Mouse (Mus musculus) kidney, embryonic 14.5 days (tissue): Measurements from ENCODE around the gene Slc16a12. TPM values are rescaled to one million over a fixed set of nuclear protein-coding genes. Genes with fewer than 3 reads are reported as not detected.
"Not testable (repeated sequence)": the region's sequence is repeated elsewhere in the genome, so short reads cannot be mapped to it uniquely, and the experiment has no call there.

Experiments
- ATAC-seq: fragments of 200-750 bp; cut with Nextera tagmentation; 2 replicates; pipeline ENCODE4 v1.8.0; 2017; ENCODE audit warnings: moderate number of reproducible peaks, mild to moderate bottlenecking, moderate TSS enrichment, moderate library complexity; ENCODE audit not compliant: low FRiP score, low TSS enrichment
- H3K27ac ChIP-seq: fragments of 300-500 bp; sonication (generic); 2 replicates; pipeline ENCODE4 v1.5.1; 2014; ENCODE audit warnings: low read depth, mild to moderate bottlenecking, low read length, moderate library complexity, mixed read lengths
- H3K27me3 ChIP-seq: fragments of 300-500 bp; sonication (generic); 2 replicates; pipeline ENCODE4 v1.6.1; 2014; ENCODE audit warnings: mild to moderate bottlenecking, low read length; ENCODE audit not compliant: control insufficient read depth, insufficient read depth
- H3K36me3 ChIP-seq: fragments of 300-500 bp; sonication (generic); 2 replicates; pipeline ENCODE4 v1.6.1; 2014; ENCODE audit warnings: low read length, mixed read lengths; ENCODE audit not compliant: control insufficient read depth, insufficient read depth
- H3K4me1 ChIP-seq: fragments of 300-500 bp; sonication (generic); 2 replicates; pipeline ENCODE4 v1.6.1; 2014; ENCODE audit warnings: low read length, mixed read lengths; ENCODE audit not compliant: control insufficient read depth, insufficient read depth
- H3K4me2 ChIP-seq: fragments of 300-500 bp; sonication (generic); replicated peaks from 2 replicates; pipeline ENCODE4 v1.6.1; 2014; ENCODE audit warnings: low read depth, mild to moderate bottlenecking, low read length
- H3K4me3 ChIP-seq: fragments of 300-500 bp; sonication (generic); 2 replicates; pipeline ENCODE4 v1.5.1; 2014; ENCODE audit warnings: mild to moderate bottlenecking, low read length
- H3K9ac ChIP-seq: fragments of 300-500 bp; sonication (generic); 2 replicates; pipeline ENCODE4 v1.6.1; 2014; ENCODE audit warnings: low read depth, mild to moderate bottlenecking, low read length, moderate library complexity
- H3K9me3 ChIP-seq: fragments of 300-500 bp; sonication (generic); 2 replicates; pipeline ENCODE4 v1.6.1; 2016; ENCODE audit warnings: low read length; ENCODE audit not compliant: control insufficient read depth
- WGBS: fragments of 180-500 bp; shearing (Covaris S2); extraction: QIAGEN DNeasy Blood & Tissue Kit; methylation state at CpG from one replicate; pipeline ENCODE4 v1.1.7; 2014; 5-methylcytosine and 5-hydroxymethylcytosine counted together
- polyA plus RNA-seq: library from polyadenylated mRNA; unstranded; fragments of >200 nt; fragmentation: Nextera tagmentation; extraction: Ambion mirVana; gene quantifications from 2 replicates; pipeline ENCODE4 v1.2.1, GENCODE M21; 2014

The Slc16a12 gene
- polyA plus RNA-seq, 1 experiment from 2014 or later, result 7.4 TPM

DNA sequence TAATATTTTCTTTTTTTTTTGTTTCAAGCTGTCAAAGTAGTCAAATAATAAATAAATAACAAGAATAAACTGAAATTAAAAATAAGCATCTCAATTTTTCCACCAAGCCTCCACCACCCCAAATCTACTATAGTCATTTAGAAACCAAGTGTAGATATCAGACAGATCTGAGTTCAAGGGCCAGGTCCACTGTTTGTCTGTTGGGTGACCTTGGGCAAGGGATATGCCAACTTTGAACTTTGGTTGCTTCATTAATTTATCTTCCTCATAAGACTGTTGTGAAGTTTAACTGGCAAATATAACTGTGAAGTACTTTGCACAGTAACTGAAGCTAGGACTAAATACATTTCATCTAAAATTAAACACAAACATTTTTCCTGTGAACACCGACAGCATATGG lies 8.6 kb upstream of the Slc16a12 start:
- H3K27ac ChIP-seq, result no peak overlapping the region
- no peaks in the 10 kb centered on the region for H3K27me3 ChIP-seq
- WGBS, result 84% methylated on average over 1 of the region's 1 CpGs
- H3K36me3 ChIP-seq, result no peaks in the 10 kb centered on the region
- no peak for ATAC-seq
- no peaks in the 10 kb centered on the region for H3K4me1 ChIP-seq
- H3K4me2 ChIP-seq, result no peak overlapping the region
- no peak overlapping the region for H3K4me3 ChIP-seq
- no peaks in the 10 kb centered on the region for H3K9me3 ChIP-seq
- no peak overlapping the region for H3K9ac ChIP-seq

- 15% methylated on average over 5 of the region's 5 CpGs for WGBS
- no peak overlapping the region for H3K4me2 ChIP-seq
- H3K36me3 ChIP-seq, result no peaks in the 10 kb centered on the region
- no peak overlapping the region for H3K9ac ChIP-seq
- no peak overlapping the region for H3K27ac ChIP-seq
- H3K9me3 ChIP-seq, result no peaks in the 10 kb centered on the region
- no peaks in the 10 kb centered on the region for H3K27me3 ChIP-seq
- no peak for ATAC-seq
- no peak overlapping the region for H3K4me3 ChIP-seq
- H3K4me1 ChIP-seq, result no peaks in the 10 kb centered on the region
Observed at GRCm38 (mm10) chr19:34753243-34753642, 6.2 kb upstream of the Slc16a12 start.

DNA sequence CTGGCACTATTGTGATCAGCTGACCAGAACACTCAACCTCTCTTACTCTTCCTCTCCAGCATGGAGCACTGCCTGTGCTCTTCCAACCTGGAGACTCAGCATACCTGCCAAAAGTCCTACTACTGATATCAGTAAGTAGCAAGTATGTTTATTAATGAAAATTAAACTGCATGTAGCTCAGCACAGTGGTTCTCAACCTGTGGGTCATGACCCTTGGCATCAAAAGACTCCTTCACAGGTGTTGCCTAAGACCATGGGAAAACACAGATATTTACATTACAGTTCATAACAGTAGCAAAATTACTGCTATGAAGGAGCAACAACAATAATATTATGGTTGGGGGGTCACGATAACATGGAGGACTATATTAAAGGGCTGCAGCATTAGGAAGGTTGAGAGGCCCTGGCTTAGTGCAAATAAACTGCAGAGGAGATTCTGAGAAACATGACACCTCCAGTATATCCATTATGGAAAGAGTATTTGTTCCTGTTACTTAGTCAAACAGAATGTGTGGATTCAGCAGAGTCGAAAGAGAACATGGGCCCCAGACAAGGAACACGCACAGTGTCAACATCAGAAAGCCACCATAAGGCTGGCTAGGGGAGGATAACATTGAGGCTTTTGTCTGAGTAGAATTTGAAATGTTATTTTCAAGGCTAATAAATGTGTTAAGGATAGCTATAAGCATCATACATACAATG lies 5.5 kb upstream of the Slc16a12 start:
- WGBS, result 54% methylated on average over 3 of the region's 3 CpGs
- ATAC-seq, result no peak
- Histone ChIP-seq H3K4me1 (no peaks in the 10 kb centered on the region), H3K36me3 (no peaks in the 10 kb centered on the region), H3K9me3 (no peaks in the 10 kb centered on the region), H3K4me2 (no peak overlapping the region), H3K27ac (no peak overlapping the region), H3K27me3 (no peaks in the 10 kb centered on the region), H3K9ac (no peak overlapping the region), H3K4me3 (no peak overlapping the region)

DNA sequence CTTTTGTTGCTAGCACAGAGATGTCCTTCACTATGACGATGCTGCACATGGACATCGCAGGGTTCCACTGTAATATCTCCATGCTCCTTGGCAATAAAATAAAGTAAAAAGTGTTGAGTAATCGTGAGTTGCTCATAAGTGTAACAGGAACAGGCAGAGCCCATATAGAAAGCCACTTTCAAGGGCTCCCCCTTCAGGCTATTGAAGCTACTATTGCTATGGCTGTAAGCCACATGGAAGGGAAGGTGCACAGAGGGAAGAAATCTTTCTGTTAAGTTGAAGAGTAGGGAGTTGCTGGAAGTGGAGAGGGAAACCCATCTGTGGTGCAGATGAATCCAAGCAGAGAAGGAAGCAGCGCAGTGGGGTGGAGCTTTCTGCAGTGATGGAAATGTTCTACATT lies 4.1 kb upstream of the Slc16a12 start:
- no peaks in the 10 kb centered on the region for H3K36me3 ChIP-seq
- WGBS, result 83% methylated on average over 4 of the region's 4 CpGs
- no peaks in the 10 kb centered on the region for H3K27me3 ChIP-seq
- no peak overlapping the region for H3K4me3 ChIP-seq
- H3K4me1 ChIP-seq, result no peaks in the 10 kb centered on the region
- H3K4me2 ChIP-seq, result no peak overlapping the region
- ATAC-seq, result no peak
- no peaks in the 10 kb centered on the region for H3K9me3 ChIP-seq
- H3K27ac ChIP-seq, result no peak overlapping the region
- H3K9ac ChIP-seq, result no peak overlapping the region

DNA sequence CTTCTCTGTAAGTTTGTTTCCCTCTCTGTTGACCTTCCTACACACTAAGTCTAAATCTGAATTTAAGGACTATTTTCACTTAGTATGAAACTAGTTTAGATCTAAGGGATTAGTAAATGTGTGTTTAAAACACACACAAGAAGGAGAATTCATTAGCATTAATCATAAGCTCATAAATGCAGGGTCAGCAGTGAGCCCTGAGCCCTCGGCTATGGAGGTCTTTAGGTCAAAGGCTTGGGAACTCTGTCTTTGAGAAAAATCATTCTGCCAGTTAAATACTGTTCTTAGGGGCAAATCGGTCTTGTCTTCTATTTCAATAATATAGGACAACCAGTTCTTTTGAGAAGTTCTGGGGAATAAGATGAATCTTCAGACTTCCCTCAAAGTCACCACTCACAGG lies 1.9 kb upstream of the Slc16a12 start:
- no peaks in the 10 kb centered on the region for H3K4me1 ChIP-seq
- H3K4me3 ChIP-seq, result no peak overlapping the region
- no peaks in the 10 kb centered on the region for H3K9me3 ChIP-seq
- H3K27me3 ChIP-seq, result peaks cover 5% of the 10 kb centered on the region; the same call in 1 of the 2 replicates
- H3K36me3 ChIP-seq, result no peaks in the 10 kb centered on the region
- no peak overlapping the region for H3K9ac ChIP-seq
- 34% methylated on average over 2 of the region's 2 CpGs for WGBS
- ATAC-seq, result no peak
- H3K4me2 ChIP-seq, result no peak overlapping the region
- H3K27ac ChIP-seq, result no peak overlapping the region

- not testable (repeated sequence) for H3K27ac ChIP-seq, H3K4me2 ChIP-seq, H3K4me1 ChIP-seq, H3K27me3 ChIP-seq, H3K36me3 ChIP-seq, H3K9me3 ChIP-seq, H3K9ac ChIP-seq, H3K4me3 ChIP-seq, ATAC-seq
- WGBS, result 93% methylated on average over 6 of the region's 6 CpGs
Observed at GRCm38 (mm10) chr19:34747969-34748368, 880 bp upstream of the Slc16a12 start.

GRCm38 (mm10) chr19:34746201-34746600 lies 888 bp downstream of the Slc16a12 start:
- no peak; the same call in 1 of the 2 replicates for ATAC-seq
- 11% methylated on average over 9 of the region's 9 CpGs for WGBS
- H3K27me3 ChIP-seq, result peaks cover 5% of the 10 kb centered on the region; the same call in 1 of the 2 replicates
- H3K36me3 ChIP-seq, result no peaks in the 10 kb centered on the region
- H3K9ac ChIP-seq, result no peak overlapping the region; the same call in 1 of the 2 replicates
- H3K4me2 ChIP-seq, result peak overlapping the region; percentile 99
- no peak overlapping the region; the same call in 1 of the 2 replicates for H3K27ac ChIP-seq
- no peaks in the 10 kb centered on the region for H3K4me1 ChIP-seq
- peak overlapping the region; percentile 67 for H3K4me3 ChIP-seq
- H3K9me3 ChIP-seq, result no peaks in the 10 kb centered on the region

- WGBS, result 62% methylated on average over 8 of the region's 8 CpGs
- ATAC-seq, result no peak
- no peaks in the 10 kb centered on the region for H3K36me3 ChIP-seq
- H3K4me3 ChIP-seq, result no peak overlapping the region
- no peaks in the 10 kb centered on the region for H3K9me3 ChIP-seq
- no peak overlapping the region for H3K27ac ChIP-seq
- no peaks in the 10 kb centered on the region for H3K4me1 ChIP-seq
- H3K4me2 ChIP-seq, result no peak overlapping the region
- H3K27me3 ChIP-seq, result peaks cover 5% of the 10 kb centered on the region; the same call in 1 of the 2 replicates
- no peak overlapping the region for H3K9ac ChIP-seq
Observed at GRCm38 (mm10) chr19:34745012-34745411, 2.1 kb downstream of the Slc16a12 start.

DNA sequence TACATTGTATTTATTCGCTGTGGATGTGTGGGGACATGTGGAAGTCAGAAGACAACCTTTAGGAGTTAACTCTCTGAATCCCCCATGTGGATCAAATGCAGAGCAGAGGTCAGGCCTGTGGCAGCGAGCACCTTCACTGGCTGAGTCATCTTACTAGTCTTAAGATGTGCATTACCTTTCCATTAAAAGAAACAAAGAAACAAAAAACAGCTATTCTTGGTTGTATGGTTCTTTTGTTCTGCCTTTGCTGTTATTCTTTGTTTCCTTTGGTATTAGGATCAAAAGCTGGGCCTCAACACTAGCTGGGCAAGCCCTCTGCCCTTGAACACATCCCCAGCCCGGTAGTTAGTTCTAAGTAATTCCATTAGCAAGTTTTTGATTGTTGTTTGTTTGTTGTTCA lies 9.2 kb downstream of the Slc16a12 start:
- Histone ChIP-seq H3K9me3 (no peaks in the 10 kb centered on the region; the same call in 1 of the 2 replicates), H3K27me3 (no peaks in the 10 kb centered on the region)

More for the DNA sequence above, 9.2 kb downstream of the Slc16a12 start:
- ATAC-seq, result no peak
- Histone ChIP-seq H3K4me1 (no peaks in the 10 kb centered on the region), H3K4me3 (no peak overlapping the region), H3K27ac (no peak overlapping the region), H3K4me2 (no peak overlapping the region), H3K36me3 (no peaks in the 10 kb centered on the region), H3K9ac (no peak overlapping the region)
- 86% methylated on average over 3 of the region's 3 CpGs for WGBS
